Mouse (Mus musculus): ENCODE measurements around the gene Erf.

- TF ChIP-seq CTCF (IDR thresholded peaks at IDR 0.05) (no peak), EP300 (IDR thresholded peaks at IDR 0.05) (no peak)
Measured at GRCm38 (mm10) chr7:25205355-25206093, 45.0 kb downstream of the Erf start.
